Mouse (Mus musculus) right cerebral cortex, adult 18-20 months (tissue): ENCODE results near the gene Olfr116.

Experiments used
- DNase-seq: peaks from one replicate; pipeline ENCODE4 v3.0.0; 2022; ENCODE audit warnings: mixed read lengths

Olfr116 gene

DNA sequence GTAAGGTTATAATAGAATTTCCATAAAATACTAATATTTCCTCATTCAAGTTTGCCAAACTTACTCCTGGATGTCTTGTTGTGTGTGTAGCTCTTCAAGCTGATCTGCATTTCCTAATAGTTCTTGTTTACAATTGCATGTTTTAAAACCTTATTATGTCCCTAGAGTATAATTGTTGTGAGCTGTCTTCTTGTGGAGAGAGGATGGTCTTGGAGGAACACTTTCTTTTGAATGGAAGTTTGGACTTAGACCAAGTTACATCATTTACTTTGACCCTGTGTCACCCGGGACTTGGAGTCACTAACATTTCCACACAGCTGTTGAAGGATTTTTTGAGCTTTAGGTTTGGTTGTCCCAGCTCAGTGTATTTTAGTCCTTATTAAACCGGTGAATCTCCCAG lies at the start of gene Olfr116, which contains the start of gene Olfr115:
Gene Olfr116, minus strand, starts transcription at position 191 of the 400 bp plus-strand sequence.
Gene Olfr115, minus strand, starts transcription at position 101 of the 400 bp plus-strand sequence.
- DNase-seq, result no peak

DNA sequence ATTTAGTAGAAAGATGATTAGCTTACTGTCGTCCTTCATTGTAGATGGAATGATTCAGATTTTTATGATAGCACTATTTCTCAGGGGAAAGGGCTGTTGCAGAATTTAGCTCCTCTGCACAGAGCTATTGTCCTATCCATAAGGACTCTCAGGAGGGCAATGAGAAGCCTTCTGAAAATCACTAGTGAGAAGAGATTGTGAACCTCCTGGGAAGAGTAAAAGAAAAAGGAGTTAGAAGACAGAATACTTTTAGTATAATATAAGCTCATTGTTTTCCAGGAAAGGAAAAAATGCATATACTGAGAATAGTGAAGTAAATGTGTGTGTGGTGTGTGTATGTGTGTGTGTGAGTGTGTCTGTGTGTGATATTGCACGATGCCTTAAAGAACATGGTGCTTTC lies 39.7 kb upstream of the Olfr116 start, which contains the start of gene Olfr118:
Gene Olfr118, plus strand, starts transcription at position 301 of the 400 bp plus-strand sequence.
- no peak for DNase-seq

DNA sequence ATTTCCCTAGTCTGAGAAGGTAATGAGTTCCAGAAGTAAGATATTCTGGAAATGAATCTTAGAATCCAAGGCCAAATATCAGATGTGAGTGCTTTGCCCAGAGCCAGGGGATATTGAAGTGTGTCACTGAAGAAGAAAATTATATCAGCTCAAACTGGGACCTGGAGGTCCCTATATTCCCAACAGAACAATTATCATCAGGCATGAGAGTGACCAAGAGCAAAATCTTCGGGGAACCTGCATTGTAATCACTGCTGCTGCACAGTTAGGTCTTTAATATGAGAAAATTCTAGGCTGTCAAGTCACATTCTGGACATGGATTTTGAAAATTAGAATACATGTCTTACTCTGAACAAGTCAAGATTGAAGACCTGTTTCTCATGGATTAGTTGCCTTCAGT lies 36.7 kb upstream of the Olfr116 start, which contains the start of gene Olfr117:
Gene Olfr117, minus strand, starts transcription at position 101 of the 400 bp plus-strand sequence.
- DNase-seq, result no peak

DNA sequence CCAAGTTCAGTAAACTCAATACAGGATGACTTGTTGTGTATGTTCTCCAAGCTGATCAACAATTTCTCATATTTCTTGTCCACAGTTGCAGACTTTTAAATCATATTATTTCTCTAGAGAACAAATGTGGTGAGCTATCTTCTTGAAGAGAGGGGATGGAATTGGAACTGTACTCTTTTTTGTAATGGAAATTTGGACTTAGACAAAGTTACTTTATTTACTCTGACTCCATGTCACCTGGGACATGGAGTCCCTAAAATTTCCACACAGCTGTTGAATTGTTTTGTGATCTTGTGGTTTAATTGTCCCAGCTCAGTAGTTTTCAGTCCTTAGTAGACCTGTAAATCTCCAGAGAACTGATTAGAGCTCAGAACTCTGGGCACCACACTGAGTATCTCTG lies 34.4 kb downstream of the Olfr116 start, which contains the start of gene Olfr114:
Gene Olfr114, minus strand, starts transcription at position 101 of the 400 bp plus-strand sequence.
- no peak for DNase-seq

DNA sequence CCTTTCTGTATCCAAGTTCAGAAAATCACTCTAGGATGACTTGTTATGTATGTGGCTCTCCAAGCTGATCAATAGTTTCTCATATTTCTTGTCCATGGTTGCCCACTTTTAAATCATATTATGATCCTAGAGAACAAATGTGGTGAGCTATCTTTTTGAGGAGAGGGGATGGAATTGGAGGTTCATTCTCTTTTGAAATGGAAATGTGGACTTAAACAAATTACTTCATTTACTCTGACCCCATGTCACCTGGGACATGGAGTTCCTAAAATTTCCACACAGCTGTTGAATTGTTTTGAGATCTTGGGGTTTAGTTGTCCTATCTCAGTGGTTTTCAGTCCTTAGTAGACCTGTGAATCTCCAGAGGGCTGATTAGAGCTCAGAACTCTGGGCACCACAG lies 49.4 kb downstream of the Olfr116 start, which contains the start of gene Olfr113:
Gene Olfr113, minus strand, starts transcription at position 101 of the 400 bp plus-strand sequence.
- DNase-seq, result no peak
